Mouse (Mus musculus): Measurements from ENCODE around the gene Ndufv3. TPM values are rescaled to one million over a fixed set of nuclear protein-coding genes. Genes with fewer than 3 reads are reported as not detected.

Gene Ndufv3
- polyA plus RNA-seq, 1 experiment from 2014 or later: 231 TPM

- peak; percentile 74 for ATAC-seq (ENCODE audit: low FRiP score, low TSS enrichment)
- Histone ChIP-seq H3K36me3 (ENCODE audit: control insufficient read depth, insufficient read depth, low read length) (peaks cover 24% of the 10 kb centered on the region), H3K27me3 (ENCODE audit: control insufficient read depth, insufficient read depth, low read length) (no peaks in the 10 kb centered on the region), H3K27ac (ENCODE audit: low read depth, low read length) (no peak overlapping the region), H3K4me2 (replicated peaks; ENCODE audit: low read depth, low read length) (no peak overlapping the region), H3K4me1 (ENCODE audit: control insufficient read depth, insufficient read depth, low read length) (no peaks in the 10 kb centered on the region), H3K9ac (ENCODE audit: low read depth, low read length) (no peak overlapping the region), H3K4me3 (ENCODE audit: low read length) (no peak overlapping the region), H3K9me3 (ENCODE audit: control insufficient read depth, low read length) (no peaks in the 10 kb centered on the region)
- 0% methylated on average over 2 of the region's 2 CpGs for WGBS
Observed at GRCm38 (mm10) chr17:31492416-31492815, 27.5 kb upstream of the Ndufv3 start.

- 100% methylated on average over 1 of the region's 1 CpGs for WGBS
Observed at GRCm38 (mm10) chr17:31494989-31495388, 24.9 kb upstream of the Ndufv3 start.

GRCm38 (mm10) chr17:31497726-31498125 lies 22.2 kb upstream of the Ndufv3 start:
- no peaks in the 10 kb centered on the region for H3K27me3 ChIP-seq (ENCODE audit: control insufficient read depth, insufficient read depth, low read length)
- H3K4me2 ChIP-seq (replicated peaks; ENCODE audit: low read depth, low read length): no peak overlapping the region
- H3K36me3 ChIP-seq (ENCODE audit: control insufficient read depth, insufficient read depth, low read length): peaks cover 74% of the 10 kb centered on the region
- H3K9me3 ChIP-seq (ENCODE audit: control insufficient read depth, low read length): no peaks in the 10 kb centered on the region
- WGBS: 84% methylated on average over 6 of the region's 6 CpGs
- no peak overlapping the region for H3K9ac ChIP-seq (ENCODE audit: low read depth, low read length)
- no peak overlapping the region for H3K27ac ChIP-seq (ENCODE audit: low read depth, low read length)
- no peak for ATAC-seq (ENCODE audit: low FRiP score, low TSS enrichment)
- no peaks in the 10 kb centered on the region for H3K4me1 ChIP-seq (ENCODE audit: control insufficient read depth, insufficient read depth, low read length)
- H3K4me3 ChIP-seq (ENCODE audit: low read length): no peak overlapping the region; the same call in 1 of the 2 replicates

More at GRCm38 (mm10) chr17:31494989-31495388, 24.9 kb upstream of the Ndufv3 start:
- Histone ChIP-seq H3K9ac (ENCODE audit: low read depth, low read length) (no peak overlapping the region), H3K4me2 (replicated peaks; ENCODE audit: low read depth, low read length) (no peak overlapping the region), H3K4me1 (ENCODE audit: control insufficient read depth, insufficient read depth, low read length) (no peaks in the 10 kb centered on the region), H3K36me3 (ENCODE audit: control insufficient read depth, insufficient read depth, low read length) (peaks cover 49% of the 10 kb centered on the region), H3K9me3 (ENCODE audit: control insufficient read depth, low read length) (no peaks in the 10 kb centered on the region), H3K27me3 (ENCODE audit: control insufficient read depth, insufficient read depth, low read length) (no peaks in the 10 kb centered on the region), H3K4me3 (ENCODE audit: low read length) (no peak overlapping the region), H3K27ac (ENCODE audit: low read depth, low read length) (no peak overlapping the region)
- no peak for ATAC-seq (ENCODE audit: low FRiP score, low TSS enrichment)

- no peak for ATAC-seq (ENCODE audit: low FRiP score, low TSS enrichment)
- H3K4me3 ChIP-seq (ENCODE audit: low read length): no peak overlapping the region
- 97% methylated on average over 12 of the region's 12 CpGs for WGBS
- H3K27ac ChIP-seq (ENCODE audit: low read depth, low read length): no peak overlapping the region
- H3K4me2 ChIP-seq (replicated peaks; ENCODE audit: low read depth, low read length): no peak overlapping the region
- H3K27me3 ChIP-seq (ENCODE audit: control insufficient read depth, insufficient read depth, low read length): no peaks in the 10 kb centered on the region
- H3K9me3 ChIP-seq (ENCODE audit: control insufficient read depth, low read length): no peaks in the 10 kb centered on the region
- no peaks in the 10 kb centered on the region for H3K4me1 ChIP-seq (ENCODE audit: control insufficient read depth, insufficient read depth, low read length)
- no peak overlapping the region for H3K9ac ChIP-seq (ENCODE audit: low read depth, low read length)
- peaks cover 88% of the 10 kb centered on the region for H3K36me3 ChIP-seq (ENCODE audit: control insufficient read depth, insufficient read depth, low read length)
Observed at GRCm38 (mm10) chr17:31499725-31500124, 20.2 kb upstream of the Ndufv3 start.

GRCm38 (mm10) chr17:31500416-31500815 lies 19.5 kb upstream of the Ndufv3 start:
- ATAC-seq (ENCODE audit: low FRiP score, low TSS enrichment): no peak

GRCm38 (mm10) chr17:31500908-31501307 lies 19.0 kb upstream of the Ndufv3 start:
- no peak overlapping the region for H3K4me2 ChIP-seq (replicated peaks; ENCODE audit: low read depth, low read length)
- H3K36me3 ChIP-seq (ENCODE audit: control insufficient read depth, insufficient read depth, low read length): peaks cover 84% of the 10 kb centered on the region
- no peaks in the 10 kb centered on the region for H3K27me3 ChIP-seq (ENCODE audit: control insufficient read depth, insufficient read depth, low read length)
- whole genome bisulfite sequencing: 93% methylated on average over 3 of the region's 3 CpGs
- no peak overlapping the region for H3K9ac ChIP-seq (ENCODE audit: low read depth, low read length)
- no peak overlapping the region for H3K4me3 ChIP-seq (ENCODE audit: low read length)
- no peaks in the 10 kb centered on the region for H3K9me3 ChIP-seq (ENCODE audit: control insufficient read depth, low read length)
- ATAC-seq (ENCODE audit: low FRiP score, low TSS enrichment): no peak
- no peak overlapping the region for H3K27ac ChIP-seq (ENCODE audit: low read depth, low read length)
- peaks cover 8% of the 10 kb centered on the region for H3K4me1 ChIP-seq (ENCODE audit: control insufficient read depth, insufficient read depth, low read length)

More at GRCm38 (mm10) chr17:31500416-31500815, 19.5 kb upstream of the Ndufv3 start:
- Histone ChIP-seq H3K4me2 (replicated peaks; ENCODE audit: low read depth, low read length) (no peak overlapping the region), H3K27ac (ENCODE audit: low read depth, low read length) (no peak overlapping the region), H3K27me3 (ENCODE audit: control insufficient read depth, insufficient read depth, low read length) (no peaks in the 10 kb centered on the region), H3K9me3 (ENCODE audit: control insufficient read depth, low read length) (no peaks in the 10 kb centered on the region), H3K9ac (ENCODE audit: low read depth, low read length) (no peak overlapping the region), H3K4me3 (ENCODE audit: low read length) (no peak overlapping the region), H3K4me1 (ENCODE audit: control insufficient read depth, insufficient read depth, low read length) (peaks cover 6% of the 10 kb centered on the region), H3K36me3 (ENCODE audit: control insufficient read depth, insufficient read depth, low read length) (peaks cover 87% of the 10 kb centered on the region)
- WGBS: 93% methylated on average over 7 of the region's 8 CpGs

GRCm38 (mm10) chr17:31502261-31502927 lies 17.5 kb upstream of the Ndufv3 start:
- H3K27ac ChIP-seq (ENCODE audit: low read depth, low read length): no peak overlapping the region
- H3K36me3 ChIP-seq (ENCODE audit: control insufficient read depth, insufficient read depth, low read length): peaks cover 78% of the 10 kb centered on the region
- no peaks in the 10 kb centered on the region for H3K27me3 ChIP-seq (ENCODE audit: control insufficient read depth, insufficient read depth, low read length)
- ATAC-seq (ENCODE audit: low FRiP score, low TSS enrichment): no peak
- no peak overlapping the region for H3K4me2 ChIP-seq (replicated peaks; ENCODE audit: low read depth, low read length)
- 96% methylated on average over 12 of the region's 12 CpGs for WGBS
- no peak overlapping the region for H3K9ac ChIP-seq (ENCODE audit: low read depth, low read length)
- peaks cover 8% of the 10 kb centered on the region for H3K4me1 ChIP-seq (ENCODE audit: control insufficient read depth, insufficient read depth, low read length)
- H3K4me3 ChIP-seq (ENCODE audit: low read length): no peak overlapping the region
- H3K9me3 ChIP-seq (ENCODE audit: control insufficient read depth, low read length): no peaks in the 10 kb centered on the region

GRCm38 (mm10) chr17:31503337-31503736 lies 16.6 kb upstream of the Ndufv3 start:
- Histone ChIP-seq H3K9me3 (ENCODE audit: control insufficient read depth, low read length) (no peaks in the 10 kb centered on the region), H3K9ac (ENCODE audit: low read depth, low read length) (no peak overlapping the region), H3K36me3 (ENCODE audit: control insufficient read depth, insufficient read depth, low read length) (peaks cover 78% of the 10 kb centered on the region), H3K4me2 (replicated peaks; ENCODE audit: low read depth, low read length) (no peak overlapping the region), H3K4me1 (ENCODE audit: control insufficient read depth, insufficient read depth, low read length) (peaks cover 8% of the 10 kb centered on the region), H3K4me3 (ENCODE audit: low read length) (no peak overlapping the region), H3K27me3 (ENCODE audit: control insufficient read depth, insufficient read depth, low read length) (no peaks in the 10 kb centered on the region), H3K27ac (ENCODE audit: low read depth, low read length) (no peak overlapping the region)
- no peak for ATAC-seq (ENCODE audit: low FRiP score, low TSS enrichment)
- WGBS: 94% methylated on average over 12 of the region's 12 CpGs

GRCm38 (mm10) chr17:31503936-31504335 lies 16.0 kb upstream of the Ndufv3 start:
- 87% methylated on average over 2 of the region's 2 CpGs for WGBS
- H3K36me3 ChIP-seq (ENCODE audit: control insufficient read depth, insufficient read depth, low read length): peaks cover 78% of the 10 kb centered on the region
- no peak overlapping the region for H3K4me3 ChIP-seq (ENCODE audit: low read length)

More at GRCm38 (mm10) chr17:31503936-31504335, 16.0 kb upstream of the Ndufv3 start:
- ATAC-seq (ENCODE audit: low FRiP score, low TSS enrichment): no peak
- H3K4me2 ChIP-seq (replicated peaks; ENCODE audit: low read depth, low read length): no peak overlapping the region
- H3K9me3 ChIP-seq (ENCODE audit: control insufficient read depth, low read length): no peaks in the 10 kb centered on the region
- peaks cover 8% of the 10 kb centered on the region for H3K4me1 ChIP-seq (ENCODE audit: control insufficient read depth, insufficient read depth, low read length)
- H3K27me3 ChIP-seq (ENCODE audit: control insufficient read depth, insufficient read depth, low read length): no peaks in the 10 kb centered on the region
- H3K9ac ChIP-seq (ENCODE audit: low read depth, low read length): no peak overlapping the region
- H3K27ac ChIP-seq (ENCODE audit: low read depth, low read length): no peak overlapping the region
